Mouse (Mus musculus) heart, adult 2 months (tissue): Measurements from ENCODE around the gene Inhba.

Experiments
- CTCF ChIP-seq: fragments of 200-600 bp; IDR thresholded peaks from 2 replicates; pipeline ENCODE4 v1.8.1; 2022; ENCODE audit warnings: antibody characterized with exemption, mild to moderate bottlenecking, moderate library complexity
- POLR2A ChIP-seq: fragments of 200-500 bp; IDR thresholded peaks from 2 replicates; pipeline ENCODE4 v1.6.1; 2011; ENCODE audit warnings: mild to moderate bottlenecking, low read depth, low read length, control low read depth; ENCODE audit not compliant: insufficient read depth

GRCm38 (mm10) chr13:16080205-16080604, 68.6 kb downstream of the Inhba start:
- TF ChIP-seq CTCF (no peak), POLR2A (no peak)
